Mouse (Mus musculus): Measurements from ENCODE around the gene Itpkb.

Gene Itpkb

GRCm38 (mm10) chr1:180462983-180463475 is 132.7 kb downstream of the Itpkb start:
- DNase-seq (ENCODE audit: low spot score), result no peak

- DNase-seq (ENCODE audit: low spot score), result no peak
These were observed 134.1 kb downstream of the Itpkb start for GRCm38 (mm10) chr1:180464357-180464756.

GRCm38 (mm10) chr1:180465620-180466019 is 135.3 kb downstream of the Itpkb start:
- no peak for DNase-seq (ENCODE audit: low spot score)

- DNase-seq (ENCODE audit: low spot score), result no peak
These were observed 137.7 kb downstream of the Itpkb start for GRCm38 (mm10) chr1:180468004-180468403.

- no peak for DNase-seq (ENCODE audit: low spot score)
These were observed 143.3 kb downstream of the Itpkb start for GRCm38 (mm10) chr1:180473566-180473965.

Measured in T-cell, adult 2 months (primary cell).